Mouse (Mus musculus) cerebellum, adult 11 months (tissue): Measurements from ENCODE around the gene Znrf4.
A peak's percentile ranks its signal among the peaks of the same experiment; 100 is the strongest.

Experiments
- DNase-seq: peaks from one replicate; pipeline ENCODE4 v3.0.0; 2022

Gene Znrf4

DNA sequence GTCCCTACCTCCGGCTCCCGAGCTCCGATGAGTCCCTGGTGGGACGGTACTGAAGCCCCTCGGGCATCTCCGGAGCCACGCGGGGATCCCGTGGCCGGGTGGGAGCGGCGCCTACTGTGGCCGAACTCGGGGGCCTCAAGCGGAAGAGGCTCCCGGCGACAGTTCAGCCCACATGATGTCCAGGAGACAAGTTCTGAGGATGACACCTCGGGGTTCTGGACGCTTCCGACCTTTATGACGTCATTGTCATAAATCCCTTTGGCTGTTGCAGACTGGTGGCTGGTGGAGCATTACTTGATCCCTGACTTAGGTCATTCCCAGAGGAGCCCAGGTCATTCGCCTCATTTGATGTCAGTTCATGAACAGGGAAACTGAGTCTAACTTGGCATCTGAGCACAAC lies at the start of gene Znrf4:
Gene Znrf4, minus strand, starts transcription at position 122 of the 400 bp plus-strand sequence.
- DNase-seq, result no peak

DNA sequence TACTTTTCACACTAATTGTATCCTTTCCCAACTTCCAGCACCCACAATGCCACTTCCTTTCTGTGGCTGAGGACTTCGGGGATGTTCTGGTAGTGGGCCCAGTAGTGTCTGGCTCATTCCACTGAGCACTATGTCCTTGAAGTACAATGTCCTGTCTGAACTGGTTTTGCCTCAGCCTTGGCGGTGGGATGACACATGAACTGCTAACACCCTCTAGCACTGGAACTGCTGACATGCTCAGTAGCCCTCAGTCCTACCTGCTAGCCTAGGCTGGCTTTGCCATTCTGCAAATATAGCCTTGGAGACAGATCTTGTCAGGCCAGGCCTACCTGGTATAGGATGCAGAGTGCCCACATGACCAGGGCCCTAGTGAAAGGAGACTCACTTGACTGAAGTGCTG lies 49.6 kb upstream of the Znrf4 start:
- no peak for DNase-seq

DNA sequence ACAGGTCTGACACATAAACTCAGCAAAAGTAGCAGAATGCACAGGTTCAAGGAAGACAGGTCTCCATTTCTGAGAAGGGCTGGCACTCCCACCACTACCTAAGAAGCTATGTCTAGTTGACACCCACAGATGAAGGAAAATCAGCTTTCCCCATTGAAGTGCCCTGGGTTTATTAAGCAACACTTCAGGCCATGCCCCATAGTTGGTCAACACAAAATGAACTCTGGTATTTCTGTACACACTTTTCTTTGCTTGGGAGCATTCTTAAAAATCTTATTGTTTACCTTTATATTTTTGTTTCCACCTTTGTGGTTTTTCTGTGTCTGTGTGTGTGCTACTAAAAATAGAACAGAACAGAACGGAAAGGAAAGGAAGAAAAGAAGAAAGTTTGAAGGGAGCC lies 47.9 kb upstream of the Znrf4 start:
- no peak for DNase-seq

DNA sequence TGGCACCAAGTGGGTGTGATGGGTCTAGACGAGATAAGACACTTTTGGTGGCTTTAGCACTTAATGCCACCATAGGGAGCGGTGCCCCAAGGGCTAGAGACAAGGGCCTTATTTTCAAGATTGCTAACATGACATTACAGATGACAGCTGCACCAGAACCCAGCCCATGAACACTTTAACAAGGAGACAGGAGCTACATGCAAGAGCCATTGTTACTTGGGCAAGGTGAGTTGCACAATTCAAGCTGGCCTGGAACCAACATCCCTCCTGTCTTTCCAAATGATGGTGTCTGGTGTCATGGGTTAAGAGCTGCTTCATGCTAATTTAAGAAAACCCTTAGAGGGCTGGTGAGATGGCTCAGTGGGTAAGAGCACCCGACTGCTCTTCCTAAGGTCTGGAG lies 47.2 kb upstream of the Znrf4 start:
- no peak for DNase-seq

DNA sequence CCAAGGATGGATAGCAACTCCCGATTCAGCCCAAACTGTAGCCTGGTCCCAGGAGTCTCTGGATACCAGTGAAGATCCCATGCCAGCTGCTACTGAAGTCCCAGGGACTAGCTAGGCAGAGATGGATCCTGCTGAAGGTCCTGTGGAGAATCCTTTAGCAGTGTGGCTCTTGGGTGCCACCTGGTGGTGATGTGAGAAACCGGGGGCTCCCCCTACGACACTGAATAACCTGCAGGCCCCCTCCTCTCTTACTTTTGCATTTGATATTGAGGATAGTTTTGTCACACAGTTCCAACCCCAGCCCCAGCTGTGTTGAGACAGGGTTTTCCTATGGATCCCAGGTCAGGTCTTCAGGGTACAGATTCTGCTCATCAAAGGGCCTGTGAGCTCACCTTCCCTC lies 46.2 kb upstream of the Znrf4 start:
- DNase-seq, result peak; percentile 67

DNA sequence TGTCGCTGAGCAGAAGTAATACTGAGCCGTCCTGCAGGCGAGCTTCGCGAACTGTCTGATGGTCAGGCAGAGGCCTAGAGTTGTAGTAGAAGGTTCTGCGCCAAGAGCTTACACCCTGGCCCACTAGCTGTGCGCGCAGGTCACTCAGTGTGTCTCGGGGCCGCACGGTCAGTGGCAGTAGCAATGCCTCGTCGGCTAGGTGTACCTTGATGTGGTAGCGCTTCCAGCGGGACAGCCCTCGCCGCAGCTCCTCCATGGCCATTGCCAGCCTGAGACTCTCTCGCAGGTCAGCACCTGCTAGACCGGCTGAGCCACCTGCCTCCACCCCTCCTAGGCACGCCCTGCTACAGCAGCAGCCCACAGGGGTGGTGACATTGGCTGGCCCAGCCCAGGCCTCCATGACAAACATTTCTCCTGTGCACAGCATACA lies 41.9 kb upstream of the Znrf4 start, which contains the start of gene Gm20219:
Gene Gm20219, minus strand, starts transcription at position 266 of the 430 bp plus-strand sequence.
- no peak for DNase-seq

DNA sequence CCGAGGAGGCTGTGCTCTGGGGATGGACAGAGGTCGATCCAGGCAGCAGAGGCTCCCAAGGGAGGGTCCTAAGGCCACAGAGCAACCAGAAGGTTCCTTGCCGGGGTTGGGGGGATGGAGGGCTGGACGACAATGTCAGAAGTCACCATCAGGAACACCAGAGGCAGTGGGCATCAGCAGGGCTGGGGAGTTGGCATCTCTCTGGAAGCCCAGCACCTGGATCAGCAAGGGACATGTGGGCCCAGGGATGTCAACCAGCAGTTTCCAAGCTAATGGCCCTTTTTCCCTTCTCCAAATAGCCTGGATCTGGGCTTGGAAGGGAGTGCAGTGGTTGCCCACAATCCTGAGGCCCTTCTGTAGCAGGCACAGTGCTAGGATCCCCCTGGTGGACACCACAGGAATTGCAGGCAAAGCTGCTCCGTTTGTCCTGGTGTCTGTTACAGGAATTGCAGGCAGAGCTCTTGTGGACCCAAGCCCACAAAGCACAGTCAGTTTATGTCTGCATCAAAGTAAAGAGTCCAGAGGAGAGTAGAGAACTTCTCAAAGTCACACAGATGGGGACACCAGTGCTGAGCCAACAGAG lies 40.6 kb upstream of the Znrf4 start:
- DNase-seq, result peak; percentile 70

DNA sequence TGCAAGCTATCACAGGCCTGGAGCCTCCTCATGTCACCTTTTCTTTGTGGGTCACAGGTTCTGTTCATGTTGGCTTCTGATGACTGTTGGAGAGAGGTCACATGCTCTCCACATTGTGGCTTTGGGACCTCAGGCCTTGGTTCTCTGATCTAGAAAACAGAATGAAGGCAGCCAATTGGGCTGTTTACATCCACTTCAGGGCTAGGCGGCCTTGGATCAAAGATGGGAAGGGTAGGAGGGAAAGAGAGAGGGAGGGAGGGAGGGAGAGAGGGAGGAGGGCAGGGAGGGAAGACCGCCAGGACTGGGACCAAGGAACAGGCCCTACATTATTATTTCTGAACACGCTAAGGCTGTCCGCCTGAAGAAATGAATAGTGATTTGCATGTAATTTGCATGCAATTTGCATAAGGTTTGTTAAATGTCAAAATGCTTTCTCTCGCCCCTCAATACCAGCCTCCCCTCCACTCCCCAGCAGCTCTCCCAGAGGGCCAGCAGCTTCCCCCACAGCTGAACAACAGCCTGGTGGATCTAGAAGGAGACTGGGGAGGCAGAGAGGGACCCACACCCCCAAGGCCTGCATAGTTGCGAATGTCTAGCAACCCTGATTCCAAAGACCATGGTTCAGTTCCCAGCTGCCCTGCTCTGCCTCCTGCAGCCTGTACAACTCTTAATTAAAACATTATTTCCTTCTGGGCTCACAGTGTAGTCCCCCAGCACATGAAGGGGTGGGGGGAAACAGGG lies 39.8 kb upstream of the Znrf4 start:
- no peak for DNase-seq

DNA sequence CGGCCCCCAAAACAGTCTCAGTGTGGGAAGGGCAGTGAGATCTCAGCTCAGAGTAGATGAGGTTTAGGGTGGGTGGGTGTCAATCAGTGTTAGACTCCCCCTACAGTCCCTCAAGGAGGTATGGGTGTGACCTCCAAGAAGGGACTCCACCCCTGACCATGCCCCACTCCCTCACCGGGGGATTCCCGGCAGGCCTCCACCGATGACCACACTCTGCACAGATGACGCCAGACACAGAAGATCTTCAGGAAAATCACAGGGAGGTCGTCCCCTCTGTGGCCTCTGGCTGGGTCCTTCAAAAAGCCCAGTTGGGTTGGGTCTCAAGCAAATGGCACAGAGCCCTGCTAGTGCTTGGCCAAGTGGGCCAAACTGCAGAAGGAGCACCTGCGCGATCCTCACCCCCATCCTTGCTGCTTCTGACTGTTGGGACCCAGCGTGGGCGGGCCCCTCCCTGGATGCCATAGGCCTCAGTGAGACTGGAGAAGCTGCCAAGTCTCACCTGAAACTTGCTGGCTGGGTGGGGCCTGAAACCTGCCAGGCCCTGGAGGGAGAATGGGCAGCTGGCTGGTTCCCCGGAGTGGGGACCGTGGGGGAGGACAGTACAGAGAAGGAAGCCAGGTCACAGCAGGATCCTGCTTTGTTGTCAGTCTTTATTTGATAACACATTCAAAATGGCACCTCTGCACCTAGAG lies 38.7 kb upstream of the Znrf4 start:
- no peak for DNase-seq

DNA sequence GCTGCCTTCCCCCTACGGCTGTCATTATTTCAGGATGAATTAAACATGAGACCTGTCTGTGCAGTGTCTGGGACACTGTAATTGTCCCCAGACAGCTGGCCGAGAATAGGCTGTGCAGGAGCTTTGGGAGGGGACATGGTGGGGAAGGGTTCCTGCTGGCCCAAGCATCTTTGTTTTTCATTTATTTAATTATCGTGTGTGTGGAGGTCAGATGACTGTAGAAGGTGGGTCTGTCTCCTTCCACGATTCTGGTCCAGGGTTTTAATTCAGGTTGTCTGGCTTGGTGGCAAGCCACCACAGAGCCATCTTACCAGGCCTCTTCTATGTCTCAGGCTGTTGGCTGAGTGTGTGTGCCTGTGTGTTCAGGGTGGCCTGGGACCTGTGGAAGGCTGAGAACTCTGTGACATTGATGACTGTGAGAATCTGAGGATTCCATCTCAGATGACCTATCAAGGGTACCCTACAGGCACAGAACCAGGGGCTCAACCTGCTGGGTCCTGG lies 36.4 kb upstream of the Znrf4 start:
- DNase-seq, result no peak

DNA sequence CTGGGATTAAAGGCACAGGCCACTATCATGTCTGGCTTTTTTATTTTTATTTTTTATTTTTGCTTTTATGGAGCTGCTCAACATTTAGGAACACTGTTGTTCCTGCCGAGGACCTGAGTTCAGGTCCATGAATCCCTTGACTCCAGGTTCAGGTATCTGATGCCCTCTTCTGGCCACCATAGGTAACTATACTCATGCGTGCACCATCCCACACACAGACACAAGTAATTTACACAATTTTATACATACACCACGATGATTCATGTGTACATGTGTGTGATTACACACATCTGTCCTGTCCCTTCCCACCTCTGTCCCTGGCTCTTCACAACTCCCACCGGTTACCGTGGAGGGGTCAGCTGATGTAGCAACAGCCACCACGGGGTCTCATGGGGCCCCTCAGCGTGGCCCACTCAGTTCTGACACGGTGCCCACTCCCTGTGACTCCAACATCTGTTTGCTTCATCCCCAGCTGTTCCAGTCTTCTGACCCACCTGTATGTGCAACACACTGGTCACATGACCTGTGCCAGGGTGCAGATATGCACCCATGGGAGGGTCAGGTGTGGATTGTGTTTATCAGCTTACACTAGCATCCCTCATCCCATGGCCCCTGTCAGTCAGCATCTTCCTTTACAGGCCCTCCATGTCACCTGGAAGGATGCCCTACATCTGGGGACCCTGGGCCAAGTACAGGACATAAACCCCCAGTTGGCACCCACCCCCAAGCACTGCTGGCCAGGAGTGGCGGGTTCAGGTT lies 35.8 kb upstream of the Znrf4 start:
- no peak for DNase-seq

DNA sequence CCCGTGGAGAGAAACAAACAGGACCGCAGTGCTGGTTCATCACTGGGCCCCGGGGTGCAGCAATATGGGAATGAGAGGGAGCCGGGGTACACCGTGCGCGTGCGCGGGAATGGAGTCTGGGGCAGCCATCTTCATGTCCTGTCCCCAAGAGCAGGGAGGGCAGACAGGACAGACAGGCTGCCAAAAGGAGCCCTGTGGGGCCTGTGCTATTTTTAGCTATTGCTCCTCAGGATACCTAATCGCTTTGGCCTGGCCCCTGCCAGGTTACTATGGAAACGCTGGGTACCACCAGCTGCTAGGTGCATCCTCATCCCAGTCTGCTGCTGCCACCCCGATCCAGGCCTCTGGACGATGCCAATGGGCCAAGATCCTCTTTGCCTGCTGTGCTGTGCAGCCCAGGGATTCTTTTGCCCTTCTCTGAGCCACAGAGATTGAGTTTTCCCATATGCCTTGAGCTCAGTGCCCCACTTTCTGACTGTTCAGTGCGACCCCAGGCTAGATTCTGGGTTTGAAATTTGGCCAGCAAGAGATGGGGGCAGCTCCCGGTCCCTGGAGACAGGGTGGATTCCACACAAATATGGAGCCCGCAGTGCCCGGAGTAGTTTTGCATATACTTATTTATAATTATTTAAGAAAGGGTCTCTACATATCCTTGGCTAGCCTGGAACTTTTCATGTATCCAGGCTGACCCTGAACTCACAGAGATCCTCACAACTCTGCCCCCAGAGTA lies 35.0 kb upstream of the Znrf4 start:
- peak; percentile 84 for DNase-seq

DNA sequence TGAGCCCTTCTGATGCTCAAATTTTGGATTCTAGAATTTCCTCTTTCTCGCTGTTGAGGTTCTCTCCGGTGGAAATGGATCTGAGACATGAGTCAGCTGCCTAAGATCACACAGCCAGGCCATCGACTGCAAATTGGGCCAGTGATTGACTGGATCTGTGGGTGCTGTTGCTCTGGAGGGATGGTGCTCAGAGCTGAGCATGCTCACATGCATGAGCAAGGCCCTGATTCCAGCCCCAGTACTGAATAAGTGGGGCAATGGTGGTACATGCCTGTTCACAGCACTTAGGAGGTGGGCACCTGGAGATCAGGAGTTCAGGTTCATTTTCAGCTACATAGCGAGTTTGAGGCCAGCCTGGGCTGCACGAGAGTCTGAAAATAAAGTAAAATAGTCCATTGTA lies 34.3 kb upstream of the Znrf4 start:
- DNase-seq, result no peak

DNA sequence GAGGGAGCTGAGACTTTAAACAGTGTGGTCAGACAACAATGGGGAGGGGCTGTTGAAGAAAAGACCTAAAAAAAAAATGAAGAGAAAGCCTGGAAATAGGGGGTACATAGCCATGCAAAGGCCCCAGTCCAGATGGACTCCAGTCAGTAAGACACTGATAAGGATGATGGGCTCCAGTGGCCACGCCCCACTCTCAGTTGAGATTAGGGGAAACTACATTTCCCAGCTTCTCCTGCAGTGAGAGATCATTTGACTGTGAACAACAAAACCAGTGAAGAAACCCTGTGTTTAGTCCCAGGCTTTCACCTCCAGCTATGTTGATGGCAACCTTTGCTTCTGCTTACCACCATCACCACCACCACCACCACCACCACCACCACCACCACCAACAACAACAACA lies 33.7 kb upstream of the Znrf4 start:
- no peak for DNase-seq

DNA sequence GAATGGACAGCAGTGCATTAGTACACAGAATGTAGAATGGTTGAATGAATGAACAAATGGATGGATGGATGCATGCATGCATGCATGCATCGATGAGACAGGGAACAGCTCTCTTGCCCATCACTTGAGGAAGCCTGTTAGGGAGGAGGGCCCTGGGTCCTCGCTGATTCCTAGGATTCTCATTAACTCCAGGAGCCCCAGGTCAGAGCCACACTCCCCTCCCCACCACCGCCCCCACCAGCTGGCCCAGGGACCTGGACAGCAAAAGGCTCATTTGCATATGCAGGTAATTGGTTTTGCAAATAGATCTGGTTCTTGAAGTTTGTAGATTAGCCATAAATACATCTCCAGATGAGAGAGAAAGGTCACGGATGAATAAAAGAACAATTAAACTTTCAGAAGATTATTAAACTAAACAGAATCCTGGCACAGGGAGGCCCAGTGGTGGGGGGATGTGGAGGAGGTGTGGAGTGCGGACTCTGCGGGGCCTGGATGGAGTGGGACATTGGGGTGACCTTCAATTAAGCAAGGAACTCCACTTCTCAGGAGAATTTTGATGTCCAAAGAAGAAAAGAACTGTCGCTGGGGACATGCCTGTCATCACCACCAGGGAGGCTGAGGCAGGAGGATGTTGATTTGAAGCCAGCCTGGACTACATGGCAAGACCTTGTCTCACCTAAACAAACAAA lies 32.6 kb upstream of the Znrf4 start:
- no peak for DNase-seq

DNA sequence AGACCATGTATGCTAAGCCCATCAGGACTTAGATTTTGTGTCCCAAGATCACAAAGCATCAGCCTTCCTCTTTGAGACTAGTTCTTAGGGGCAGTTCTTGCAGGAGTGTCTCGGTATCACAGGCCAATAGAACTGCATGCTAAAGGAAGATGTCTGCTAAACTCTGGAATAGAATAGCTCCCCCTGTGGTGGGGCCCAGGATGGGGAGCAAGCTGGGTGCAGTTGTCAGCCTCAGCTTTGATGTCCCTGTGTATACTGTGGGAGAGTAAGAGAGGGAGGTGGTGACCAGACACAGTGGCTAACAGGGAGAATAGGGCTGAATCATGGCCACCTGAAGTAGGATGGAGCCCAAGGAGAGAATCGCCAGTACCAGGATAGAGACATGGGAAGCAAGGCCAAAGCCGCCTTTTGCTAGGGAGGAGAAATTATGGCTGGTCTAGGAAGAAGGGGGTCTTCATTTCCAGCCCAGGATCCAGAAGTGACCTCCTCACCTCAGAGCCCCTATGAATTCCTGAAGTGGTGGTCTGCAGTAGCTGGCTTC lies 31.5 kb upstream of the Znrf4 start:
- DNase-seq, result no peak

DNA sequence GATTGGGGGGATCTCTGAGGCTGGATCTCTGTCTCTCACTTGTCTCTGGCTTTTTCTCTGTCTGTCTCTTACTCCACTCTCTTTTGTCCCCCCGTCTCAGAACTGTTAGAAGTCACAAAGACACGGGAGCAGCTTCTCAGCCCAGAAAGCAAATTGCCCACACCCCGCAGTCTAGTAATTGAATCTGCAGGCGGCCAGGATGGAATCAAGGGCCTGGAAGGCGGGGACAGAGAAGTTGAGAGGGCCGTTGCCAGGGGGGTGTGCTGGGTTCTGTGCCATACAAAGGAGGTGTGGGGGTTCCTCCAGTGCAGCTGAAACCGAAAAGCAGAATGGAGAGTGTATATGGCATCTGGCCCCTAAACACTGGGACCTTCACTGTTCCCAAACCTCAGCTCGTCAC lies 30.5 kb upstream of the Znrf4 start:
- no peak for DNase-seq

DNA sequence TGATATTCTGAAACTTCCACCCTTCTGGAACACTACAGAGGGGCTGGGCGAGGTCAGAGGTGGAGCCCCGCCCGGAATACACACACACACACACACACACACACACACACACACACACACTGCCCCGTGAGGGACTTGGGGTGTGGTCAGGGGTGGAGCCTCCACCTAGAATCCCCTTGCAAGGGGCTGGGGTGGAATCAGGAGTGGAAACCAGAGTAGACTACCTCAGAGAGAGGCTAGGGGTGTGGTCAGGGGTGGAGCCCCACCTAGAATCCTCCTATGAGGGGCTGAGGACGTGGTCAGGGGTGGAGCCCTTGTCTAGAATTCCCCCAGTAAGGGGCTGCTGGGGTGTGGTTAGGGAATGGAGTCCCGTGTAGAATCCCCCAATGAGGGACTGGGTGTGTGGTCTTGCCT lies 28.3 kb upstream of the Znrf4 start:
- DNase-seq, result no peak

DNA sequence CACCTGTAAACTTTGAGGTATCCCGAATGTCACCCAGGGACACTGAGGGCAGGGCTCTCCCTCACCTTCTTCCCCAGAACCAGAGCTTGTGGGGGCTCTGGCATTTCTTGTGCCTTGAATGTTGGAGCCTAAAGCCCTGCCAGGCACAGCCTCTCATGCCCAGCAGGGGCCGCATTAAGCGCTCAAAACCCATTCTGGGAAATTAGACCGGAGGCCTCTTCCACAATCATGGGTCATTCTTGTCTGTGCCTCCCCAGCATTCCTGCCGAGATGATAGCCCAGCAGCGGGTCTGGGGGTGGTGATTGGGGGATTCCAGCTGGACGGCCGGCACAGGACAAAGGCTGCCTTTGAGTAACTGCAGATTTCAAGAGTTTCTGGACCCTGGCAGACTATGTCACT lies 25.7 kb upstream of the Znrf4 start:
- DNase-seq, result no peak

DNA sequence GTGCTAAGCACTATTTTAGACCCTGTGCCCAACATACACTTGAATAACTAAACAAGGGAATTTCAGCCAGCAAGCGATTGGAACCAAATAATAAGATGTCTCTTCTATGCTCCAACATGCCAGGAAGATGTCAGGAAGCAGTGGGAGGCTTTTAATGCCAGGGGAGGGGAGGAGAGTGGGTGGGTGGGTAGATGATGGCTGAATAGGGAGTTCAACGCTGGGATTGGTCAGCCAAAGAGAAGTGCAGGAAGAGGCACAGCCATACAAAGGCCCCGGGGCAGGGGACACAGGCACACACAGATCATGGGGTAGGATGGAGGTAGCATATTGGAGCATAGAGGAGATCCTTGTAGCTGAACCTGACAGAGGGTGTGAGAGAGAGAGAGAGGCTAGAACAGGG lies 24.6 kb upstream of the Znrf4 start:
- no peak for DNase-seq

DNA sequence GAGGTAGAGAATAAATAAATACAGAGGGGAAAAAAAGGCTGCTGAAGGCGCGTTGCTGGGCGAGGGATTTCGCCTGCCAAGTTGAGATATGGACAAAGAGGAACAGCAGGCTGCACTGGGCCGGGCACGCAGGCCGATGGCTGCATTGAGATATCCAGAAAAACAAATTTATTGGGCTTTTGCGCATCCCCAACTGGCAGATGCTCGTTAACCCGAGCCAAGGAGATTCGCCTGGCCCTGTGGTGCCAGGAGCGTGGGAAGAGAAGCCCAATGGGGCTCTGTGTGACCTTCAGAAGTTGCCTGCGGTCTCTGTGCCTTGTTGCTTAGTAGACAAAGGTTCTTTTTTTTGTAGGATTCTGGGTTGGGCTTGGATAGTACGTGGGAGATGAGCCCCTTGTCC lies 24.0 kb upstream of the Znrf4 start:
- DNase-seq, result no peak

DNA sequence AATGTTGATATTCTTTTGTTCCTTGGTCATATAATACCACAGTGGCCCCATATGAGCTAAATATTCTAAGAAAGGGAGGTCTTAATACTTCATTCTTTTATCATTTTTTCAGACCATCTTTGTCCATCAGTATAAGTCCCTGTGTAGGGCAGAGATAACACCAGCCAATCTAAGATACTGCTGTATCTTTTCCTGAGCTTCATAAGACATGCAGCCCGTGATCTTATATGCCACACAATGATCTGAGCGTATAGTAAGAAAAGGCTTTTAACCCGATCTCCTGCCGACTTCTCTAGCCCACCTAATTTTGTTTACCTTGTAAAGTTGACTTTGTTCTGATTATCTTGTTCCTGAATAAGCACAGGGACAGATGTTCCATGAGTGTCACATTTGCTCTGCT lies 12.7 kb upstream of the Znrf4 start:
- no peak for DNase-seq
